In genomic region chr9:107554319-107554825, GRCm38 (mm10) we compare ENCODE assay signal across 8 mouse cellular contexts. TPM values are rescaled to one million over a fixed set of nuclear protein-coding genes. Genes with fewer than 3 reads are reported as not detected.
DNase-seq lines count a peak whose midpoint lies in the region; ATAC-seq and TF ChIP-seq lines count a peak whose summit lies in the region.

No protein-coding gene starts in this region.

- H3K4me3 ChIP-seq in gastrocnemius, adult 2 months, result peak overlapping the region; percentile 89

- ATAC-seq in common myeloid progenitor, adult 5-6 weeks (replicated peaks; ENCODE audit: low read depth, poor library complexity, severe bottlenecking), result peak; percentile 82
- ATAC-seq in megakaryocyte progenitor cell, adult 5-6 weeks (replicated peaks; ENCODE audit: poor library complexity), result peak; percentile 85

- intact Hi-C loops in gastrocnemius, adult 2 months (cut with DNase I), result no loop called here

- H3K27ac ChIP-seq in gastrocnemius, adult 2 months, result peak overlapping the region; percentile 99

- DNase-seq in ZHBTc4 (ENCODE audit: low read depth, low spot score), result peak; percentile 99
- DNase-seq in gastrocnemius, adult 2 months, result peak; percentile 97
- peak; percentile 99 for DNase-seq in induced T-regulatory cell, adult 2 months (ENCODE audit: low read depth)
- DNase-seq in left cerebral cortex, adult 9 months (ENCODE audit: low spot score in 2 of 2), result peak; percentile 90 to 94
- DNase-seq in right cerebral cortex, postnatal 14 days, result peak; percentile 94
- DNase-seq in urinary bladder, postnatal 36 days (ENCODE audit: low spot score in 2 of 2), result peak; percentile 86 to 92

- TF ChIP-seq CTCF in gastrocnemius, adult 2 months (IDR thresholded peaks at IDR 0.05), result no peak

RNA-seq across cellular contexts. Expression of gene Rassf1, which starts 3.0 kb away (rescaled TPM):
- total RNA-seq in common myeloid progenitor, adult 5-6 weeks (2017), result 29.3 and 37.4 TPM in 2 replicates
- total RNA-seq in gastrocnemius, adult 2 months (2021), result 10 to 100 TPM; 14.0 to 14.3 TPM
- 27.3 and 27.4 TPM in 2 replicates for total RNA-seq in megakaryocyte progenitor cell, adult 5-6 weeks (2015)
- total RNA-seq in megakaryocyte progenitor cell, adult 5-6 weeks (2017), result 35.4 and 38.8 TPM in 2 replicates

RNA-seq across cellular contexts. Expression of gene Zmynd10, which starts 7.3 kb away (rescaled TPM):
- total RNA-seq in common myeloid progenitor, adult 5-6 weeks (2017), result not detected in 2 replicates
- under 1 TPM in 1 of 2 experiments, not detected in 1; 0.53 TPM for total RNA-seq in gastrocnemius, adult 2 months (2021)
- 0.12 TPM in 1 of 2 replicates, not detected in the other for total RNA-seq in megakaryocyte progenitor cell, adult 5-6 weeks (2015)
- total RNA-seq in megakaryocyte progenitor cell, adult 5-6 weeks (2017), result 0.33 and 0.37 TPM in 2 replicates

RNA-seq across cellular contexts. Expression of gene Tusc2, which starts 8.7 kb away (rescaled TPM):
- total RNA-seq in common myeloid progenitor, adult 5-6 weeks (2017), result 11.8 and 14.8 TPM in 2 replicates
- total RNA-seq in gastrocnemius, adult 2 months (2021), result 10 to 100 TPM; 35.6 to 35.7 TPM
- total RNA-seq in megakaryocyte progenitor cell, adult 5-6 weeks (2015), result 16.7 and 17.1 TPM in 2 replicates
- 15.2 and 15.3 TPM in 2 replicates for total RNA-seq in megakaryocyte progenitor cell, adult 5-6 weeks (2017)

RNA-seq across cellular contexts. Expression of gene Nprl2, which starts 12.3 kb away (rescaled TPM):
- total RNA-seq in common myeloid progenitor, adult 5-6 weeks (2017), result 12.8 and 15.2 TPM in 2 replicates
- total RNA-seq in gastrocnemius, adult 2 months (2021), result 10 to 100 TPM in 1 of 2 experiments, 1 to 10 TPM in 1; 9.7 to 11.5 TPM
- 9.2 and 14.3 TPM in 2 replicates for total RNA-seq in megakaryocyte progenitor cell, adult 5-6 weeks (2015)
- total RNA-seq in megakaryocyte progenitor cell, adult 5-6 weeks (2017), result 10.7 and 13.0 TPM in 2 replicates

RNA-seq across cellular contexts. Expression of gene Cyb561d2, which starts 12.4 kb away (rescaled TPM):
- total RNA-seq in common myeloid progenitor, adult 5-6 weeks (2017), result 13.7 and 33.9 TPM in 2 replicates
- total RNA-seq in gastrocnemius, adult 2 months (2021), result 1 to 10 TPM; 3.1 TPM
- total RNA-seq in megakaryocyte progenitor cell, adult 5-6 weeks (2015), result 19.3 and 22.8 TPM in 2 replicates
- 12.2 and 16.3 TPM in 2 replicates for total RNA-seq in megakaryocyte progenitor cell, adult 5-6 weeks (2017)

Comparison
In these comparisons a context has a peak if more than half of its experiments do, and no peak if none do; other contexts are left out.
1. Peak in every context shown above with its lines: DNase-seq, ATAC-seq, H3K4me3 ChIP-seq and H3K27ac ChIP-seq.